Mouse (Mus musculus): ENCODE measurements around the gene Nr5a2.
A peak's percentile ranks its signal among the peaks of the same experiment; 100 is the strongest.

Gene Nr5a2

DNA sequence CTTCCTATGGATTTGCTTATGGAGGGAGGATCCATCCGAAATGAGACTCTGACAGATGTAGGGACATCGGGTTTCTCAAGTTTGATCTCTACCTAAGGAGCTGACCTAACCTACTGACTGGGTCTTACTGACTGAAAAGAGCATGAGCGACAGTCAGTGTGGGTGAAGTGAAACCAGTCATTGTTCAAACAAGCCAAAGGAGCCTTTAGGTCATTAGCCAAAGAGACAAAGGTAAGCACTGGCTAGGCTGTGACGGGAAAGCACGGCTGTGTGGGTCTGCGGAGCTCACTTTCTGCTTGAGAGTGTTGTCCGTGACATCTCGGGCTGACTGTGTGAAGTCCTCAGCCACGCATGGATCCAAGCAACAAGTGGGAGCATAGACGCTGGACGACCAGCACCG lies 50.1 kb downstream of the Nr5a2 start:
- DNase-seq (ENCODE audit: low spot score) = no peak

DNA sequence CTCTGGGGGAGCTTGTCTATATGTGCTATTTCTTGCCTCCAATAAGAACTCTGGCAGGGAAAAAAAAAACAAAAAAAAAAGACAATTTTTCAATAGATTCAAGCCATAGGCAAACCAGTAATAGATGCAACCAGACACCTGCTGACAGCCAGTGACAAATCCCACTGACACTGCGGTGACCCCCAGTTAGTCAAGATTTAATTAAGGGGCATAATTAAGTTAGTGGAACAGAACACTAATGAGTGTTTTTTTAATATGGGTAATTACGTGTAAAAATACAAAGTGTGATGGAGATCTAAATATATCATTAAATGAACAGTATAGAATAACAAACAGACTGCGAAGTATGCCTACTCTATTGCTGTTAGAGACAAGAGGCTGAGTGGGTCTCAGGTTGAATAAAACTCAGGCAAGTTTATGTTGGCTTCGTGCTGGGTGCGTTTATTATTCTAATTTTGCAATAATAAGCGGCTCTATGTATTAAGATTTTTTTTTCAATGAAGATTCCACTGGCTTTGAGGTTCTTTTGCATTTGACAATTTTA lies 50.7 kb downstream of the Nr5a2 start:
- DNase-seq (ENCODE audit: low spot score) = no peak

DNA sequence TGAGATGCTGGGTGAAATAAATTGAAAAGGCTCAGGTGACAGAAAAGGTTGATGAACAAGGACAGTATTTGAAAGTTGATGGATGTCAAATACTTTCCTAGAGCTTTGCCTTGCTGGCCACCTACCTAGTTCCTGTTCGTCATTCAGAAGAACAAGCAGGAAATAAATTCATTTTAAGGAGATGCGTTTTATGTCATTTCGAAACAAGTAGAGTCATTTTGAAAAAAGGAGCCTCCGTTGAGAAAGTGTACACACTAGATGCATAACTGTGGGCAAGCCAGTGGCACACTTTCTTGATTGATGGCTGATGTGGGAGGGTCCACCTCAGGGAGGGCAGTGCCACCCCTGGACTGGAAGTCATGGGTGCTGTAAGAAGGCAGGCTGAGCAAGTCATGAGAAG lies 62.1 kb downstream of the Nr5a2 start:
- DNase-seq (ENCODE audit: low spot score) = no peak

DNA sequence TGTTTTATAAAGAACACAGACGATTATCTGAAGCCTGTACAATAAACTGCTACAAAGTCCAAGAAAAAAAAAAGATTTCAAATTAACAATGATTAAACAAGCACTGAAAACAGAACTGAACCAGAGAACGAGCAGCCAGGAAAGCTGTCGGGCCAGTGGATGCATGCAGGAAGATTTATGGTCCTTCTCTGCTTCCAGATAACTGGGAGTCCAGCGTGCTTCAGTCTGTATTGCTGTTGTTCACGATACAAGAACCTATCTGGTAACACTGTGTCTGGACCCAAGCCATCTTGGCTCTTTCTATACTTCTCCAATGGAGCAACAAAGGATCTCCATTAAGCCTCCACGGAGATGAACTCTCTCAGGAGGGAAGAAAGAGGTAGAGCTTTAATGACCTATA lies 63.9 kb downstream of the Nr5a2 start:
- DNase-seq (ENCODE audit: low spot score) = no peak

DNA sequence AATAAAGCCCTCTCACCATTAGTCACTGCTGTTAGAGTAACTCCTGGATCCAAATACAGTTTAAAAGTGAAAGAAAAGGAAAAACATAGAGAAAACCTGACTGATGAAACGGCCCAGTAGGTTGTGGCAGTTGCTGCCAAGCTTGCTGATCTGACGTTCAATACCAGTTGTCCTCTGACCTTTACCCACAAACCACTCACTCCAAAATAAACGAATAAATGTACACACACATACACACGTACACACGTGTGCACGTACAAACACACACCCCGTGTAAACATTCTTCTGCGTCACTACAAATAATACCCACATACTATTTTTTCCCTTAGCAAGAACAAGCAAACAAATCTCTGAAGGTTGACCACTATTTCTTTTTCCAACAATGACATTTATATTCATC lies 64.4 kb downstream of the Nr5a2 start:
- no peak for DNase-seq (ENCODE audit: low spot score)

DNA sequence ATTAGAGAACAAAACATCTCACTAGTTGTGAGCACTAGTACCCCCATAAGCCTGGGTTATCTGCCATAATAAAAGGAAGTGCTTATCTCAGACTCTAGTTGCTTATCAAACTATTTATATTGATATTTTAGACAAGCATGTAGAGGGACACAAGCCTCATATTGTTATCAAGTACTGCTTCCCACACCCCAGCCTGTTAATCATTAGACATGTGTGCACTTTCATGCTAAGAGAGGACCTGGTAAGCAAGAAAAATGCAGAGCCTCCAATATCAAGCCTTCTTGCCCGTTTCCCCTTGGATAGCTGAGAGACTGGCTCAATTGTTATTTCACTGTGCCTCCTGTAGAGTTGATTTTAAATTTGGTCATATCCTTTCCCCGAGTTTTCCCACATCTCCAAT lies 65.5 kb downstream of the Nr5a2 start:
- no peak for DNase-seq (ENCODE audit: low spot score)

DNA sequence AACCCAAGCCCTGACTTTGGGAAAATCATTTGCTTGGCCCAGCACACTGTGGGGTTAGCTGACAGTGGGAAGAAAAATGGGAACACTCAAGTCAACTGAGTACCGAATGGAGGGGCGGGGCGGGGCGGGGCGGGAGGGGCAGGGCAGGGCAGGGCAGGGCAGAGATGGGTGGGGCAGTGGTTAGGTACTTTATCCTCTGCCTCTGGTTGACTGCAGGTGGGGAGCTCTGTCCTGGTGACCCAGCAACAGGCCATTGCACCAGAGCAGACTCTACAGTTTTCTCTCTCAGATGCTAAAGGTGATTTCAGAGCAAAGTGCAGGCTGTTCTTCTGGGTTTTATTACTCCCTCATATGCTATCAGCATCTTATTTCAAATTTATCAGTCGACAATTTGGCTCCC lies 67.1 kb downstream of the Nr5a2 start:
- no peak for DNase-seq (ENCODE audit: low spot score)

DNA sequence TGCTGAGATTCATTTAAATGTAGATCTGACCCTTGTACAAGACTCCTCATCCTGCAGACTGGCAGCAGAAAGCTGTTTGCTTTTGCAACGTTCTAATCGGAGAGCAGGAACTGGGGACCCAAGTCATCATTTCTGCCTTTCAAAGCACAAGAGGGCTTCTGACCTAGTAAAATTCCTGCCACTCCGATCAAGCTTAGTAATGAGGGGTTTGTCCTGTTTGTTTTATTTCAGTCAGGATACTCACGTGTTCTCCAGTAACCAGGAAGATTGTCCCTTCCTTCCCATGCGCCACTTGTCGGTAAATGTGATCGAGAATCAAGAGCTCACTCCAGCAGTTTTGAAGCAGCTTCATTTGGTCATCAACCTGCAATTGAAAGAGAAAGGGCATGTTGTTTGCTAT lies 69.8 kb downstream of the Nr5a2 start:
- no peak for DNase-seq (ENCODE audit: low spot score)

DNA sequence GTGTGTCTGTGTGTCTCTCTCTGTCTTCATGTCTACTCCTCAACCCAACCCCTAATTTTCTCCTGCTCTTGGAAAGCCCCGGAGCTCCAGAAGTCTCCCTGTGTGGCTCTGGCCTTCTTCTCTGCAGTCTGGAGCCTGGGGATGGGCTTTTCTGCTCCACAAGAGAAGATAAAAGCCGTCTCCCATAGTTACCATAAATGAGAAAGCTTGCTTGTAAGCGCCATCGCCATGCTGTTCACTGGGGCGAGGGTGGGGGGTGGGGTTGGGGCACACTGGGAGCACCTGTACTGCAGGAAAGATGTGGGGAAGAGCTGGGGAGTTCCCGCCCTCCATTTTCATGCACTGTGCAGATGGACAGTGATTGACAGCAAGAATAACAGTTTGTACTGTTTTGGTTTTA lies 71.5 kb downstream of the Nr5a2 start:
- DNase-seq (ENCODE audit: low spot score) = no peak

DNA sequence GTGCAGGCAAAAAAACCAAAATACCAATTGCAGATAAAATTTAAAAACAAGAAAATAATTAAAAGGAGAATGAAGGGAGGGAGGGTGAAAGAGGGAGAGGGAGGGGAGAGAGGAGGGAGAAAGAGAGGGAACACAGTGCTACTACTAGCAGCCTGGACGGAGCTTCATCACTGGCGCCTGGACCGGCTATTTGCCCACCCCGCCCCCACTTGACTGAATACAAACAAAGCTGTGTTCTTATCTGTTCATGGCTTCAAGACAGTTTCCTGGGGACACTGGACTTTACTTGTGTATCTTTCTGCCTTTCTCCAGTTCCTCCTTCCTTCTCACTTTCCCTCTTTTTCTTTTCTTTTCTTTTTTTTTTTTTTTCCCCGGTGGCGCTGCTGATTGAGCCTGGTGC lies 73.6 kb downstream of the Nr5a2 start:
- DNase-seq (ENCODE audit: low spot score) = no peak

DNA sequence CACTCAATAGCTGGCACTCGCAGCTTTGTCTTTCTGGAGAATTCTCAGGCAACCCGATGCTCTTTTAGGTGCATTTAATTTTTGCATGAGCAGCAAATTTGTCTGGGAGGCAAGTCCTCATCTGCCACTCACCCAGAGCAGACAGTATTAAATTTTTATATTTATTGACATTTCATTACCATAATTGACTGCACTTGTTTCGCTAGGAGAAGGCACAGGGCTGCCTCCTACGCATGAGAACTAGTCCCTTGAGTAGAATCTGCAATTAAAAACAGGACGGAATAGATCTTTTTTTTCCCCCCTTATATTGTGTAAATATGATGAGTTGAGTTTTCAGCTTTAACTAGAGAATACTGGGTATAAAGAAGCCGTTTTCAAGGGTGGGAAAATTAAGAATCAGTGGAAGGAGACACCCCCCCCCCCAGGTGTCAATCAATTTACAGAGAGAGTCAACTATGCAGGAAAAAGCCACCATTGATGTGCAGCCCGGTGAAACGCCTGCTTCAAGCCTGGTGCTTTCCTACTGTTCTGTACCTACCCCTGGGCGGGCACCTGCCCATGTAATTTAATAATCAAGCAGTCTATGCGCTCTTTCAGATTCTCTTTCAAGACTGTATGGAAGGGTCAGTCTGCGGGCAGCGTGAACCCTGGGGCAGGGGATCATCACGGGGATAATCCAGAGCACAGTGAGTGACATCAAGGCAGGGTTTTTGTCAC lies 76.6 kb downstream of the Nr5a2 start:
- DNase-seq (ENCODE audit: low spot score) = no peak

DNA sequence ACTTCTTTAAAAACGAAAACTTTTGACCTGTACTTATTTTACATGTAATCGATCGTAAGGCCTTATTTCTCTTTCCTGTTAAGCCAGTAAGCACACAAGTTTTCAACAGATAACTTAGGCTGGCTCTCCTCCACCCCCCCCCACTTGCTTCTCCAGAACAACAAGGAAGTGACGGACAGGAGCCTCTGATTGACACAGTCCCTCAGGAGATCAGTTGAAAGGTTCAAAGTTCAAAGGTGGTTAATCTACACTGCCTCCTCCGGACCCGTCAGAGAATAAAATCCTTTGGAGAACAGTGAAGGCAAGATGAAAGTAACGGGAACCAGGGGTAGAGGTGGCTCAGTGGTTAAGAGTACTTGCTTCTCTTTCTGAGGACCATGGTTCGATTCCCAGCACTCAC lies 80.0 kb downstream of the Nr5a2 start:
- DNase-seq (ENCODE audit: low spot score) = no peak

DNA sequence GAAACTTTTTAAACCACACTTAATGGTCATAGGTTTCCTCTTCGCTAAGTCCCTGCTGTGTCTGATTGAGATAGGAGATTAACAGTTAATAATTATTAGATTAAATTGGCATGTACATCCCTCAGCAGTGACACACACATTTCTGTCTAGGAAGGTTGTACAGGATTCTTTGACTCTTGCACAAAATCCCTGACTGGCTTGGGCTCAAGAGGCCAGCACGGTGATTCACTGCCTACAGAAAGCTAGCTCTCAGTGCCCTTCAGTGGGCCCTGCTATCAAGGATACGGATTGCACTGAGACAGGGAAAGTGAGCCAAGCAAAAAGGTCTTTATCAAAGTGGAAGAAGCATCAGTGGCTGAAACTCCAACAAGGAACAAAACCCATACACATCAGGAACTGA lies 85.2 kb downstream of the Nr5a2 start:
- no peak for DNase-seq (ENCODE audit: low spot score)

DNA sequence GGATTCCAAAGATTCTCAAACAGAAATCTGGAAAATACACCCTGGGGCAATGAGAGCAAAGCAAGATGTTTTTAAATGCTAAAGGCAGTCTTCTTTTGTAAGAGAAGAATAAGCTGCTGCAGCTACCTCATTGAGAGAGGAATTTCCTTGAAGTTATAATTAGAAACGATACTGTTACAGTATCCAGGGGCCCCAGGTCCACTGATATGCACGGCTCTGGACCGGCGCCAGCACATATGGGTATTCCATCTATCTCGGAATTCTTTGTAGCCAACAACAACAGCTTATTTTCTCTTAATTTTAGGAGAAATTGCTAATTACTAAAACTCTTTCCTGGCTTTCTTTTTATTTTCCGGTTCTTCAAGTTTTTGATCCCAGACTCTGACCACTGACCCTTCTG lies 91.3 kb downstream of the Nr5a2 start:
- DNase-seq (ENCODE audit: low spot score) = no peak

DNA sequence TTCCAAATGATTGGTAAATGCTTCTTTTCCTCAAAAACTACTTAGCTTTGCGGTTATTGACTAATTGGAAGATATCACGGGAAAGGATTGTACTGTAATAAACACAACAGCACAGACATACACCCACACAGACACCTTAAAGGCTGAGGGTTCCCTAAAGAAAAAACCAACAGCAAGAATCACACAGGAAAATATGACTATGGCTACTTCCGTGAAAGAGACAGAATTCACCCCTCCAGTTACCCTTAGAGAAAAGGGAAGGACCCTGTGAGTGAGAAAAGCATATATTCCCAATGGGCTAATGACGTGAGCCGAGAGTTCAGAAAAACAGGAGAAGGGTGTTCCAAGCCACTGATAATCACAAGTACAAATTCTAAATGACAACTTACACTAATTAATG lies 92.0 kb downstream of the Nr5a2 start:
- no peak for DNase-seq (ENCODE audit: low spot score)

DNA sequence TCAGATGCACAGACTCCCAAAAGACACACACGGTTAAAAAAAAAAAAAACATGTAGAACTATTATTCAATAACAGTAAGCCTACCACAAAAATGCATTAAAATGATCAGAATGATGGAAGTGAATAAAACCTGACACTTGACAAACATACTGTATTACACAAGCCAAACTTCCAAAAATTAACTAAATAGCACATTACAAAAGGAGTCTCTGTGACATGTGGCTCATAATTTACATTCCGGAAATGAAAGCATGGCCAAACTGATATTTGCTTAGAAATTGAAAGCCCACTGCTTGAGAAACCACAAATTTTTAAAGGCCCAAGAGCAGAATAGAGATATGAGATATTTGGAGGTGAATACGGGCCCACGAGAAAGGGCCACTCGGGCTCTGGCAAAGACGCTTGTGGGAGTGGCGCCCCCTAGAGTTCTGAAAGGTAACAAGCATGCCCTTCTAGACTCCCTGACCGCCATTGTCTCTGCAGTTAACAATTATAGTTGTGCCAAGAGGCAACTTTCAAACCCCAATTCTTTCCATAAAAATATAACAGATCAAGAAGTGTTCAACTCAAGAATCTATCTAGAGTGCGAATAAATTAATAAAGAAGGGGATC lies 93.7 kb downstream of the Nr5a2 start:
- no peak for DNase-seq (ENCODE audit: low spot score)

DNA sequence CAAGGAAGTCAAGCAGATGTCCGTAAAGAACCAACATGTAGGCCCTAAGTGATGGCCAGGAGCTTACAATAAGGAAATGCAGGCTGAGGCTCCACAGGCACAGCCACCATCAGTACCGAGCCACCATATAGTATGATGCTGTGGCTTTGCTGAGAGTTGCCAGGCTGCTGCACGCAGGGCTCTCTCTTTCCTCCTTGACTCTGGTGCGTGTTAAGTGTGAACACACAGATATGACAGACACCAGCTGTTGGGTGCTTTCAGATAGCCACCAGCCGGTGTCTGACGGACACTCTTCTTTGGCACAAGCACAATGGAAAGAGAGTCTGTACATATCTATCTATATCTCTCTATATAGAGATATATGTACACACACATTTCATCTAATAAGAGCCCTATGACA lies 97.0 kb downstream of the Nr5a2 start:
- DNase-seq (ENCODE audit: low spot score) = no peak

DNA sequence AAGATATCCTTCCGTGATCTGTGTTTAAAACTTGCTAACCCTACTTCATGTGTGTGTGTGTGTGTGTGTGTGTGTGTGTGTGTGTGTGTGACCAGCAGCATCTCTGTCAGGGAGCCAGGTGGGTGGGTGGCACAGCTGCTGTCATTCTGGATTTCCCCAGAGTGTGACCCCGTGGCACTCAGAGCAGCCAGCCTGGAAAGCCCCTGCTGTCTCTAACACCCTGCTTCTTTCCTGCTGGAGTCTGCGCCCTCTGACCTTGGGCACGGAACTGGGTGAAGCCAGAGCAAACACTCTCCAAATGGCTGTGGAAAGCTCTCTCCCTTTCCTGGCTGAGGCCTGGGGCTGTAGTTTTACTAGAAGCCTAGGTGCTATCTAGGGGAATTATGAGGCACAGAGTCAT lies 100.8 kb downstream of the Nr5a2 start:
- peak; percentile 15 for DNase-seq (ENCODE audit: low spot score)

DNA sequence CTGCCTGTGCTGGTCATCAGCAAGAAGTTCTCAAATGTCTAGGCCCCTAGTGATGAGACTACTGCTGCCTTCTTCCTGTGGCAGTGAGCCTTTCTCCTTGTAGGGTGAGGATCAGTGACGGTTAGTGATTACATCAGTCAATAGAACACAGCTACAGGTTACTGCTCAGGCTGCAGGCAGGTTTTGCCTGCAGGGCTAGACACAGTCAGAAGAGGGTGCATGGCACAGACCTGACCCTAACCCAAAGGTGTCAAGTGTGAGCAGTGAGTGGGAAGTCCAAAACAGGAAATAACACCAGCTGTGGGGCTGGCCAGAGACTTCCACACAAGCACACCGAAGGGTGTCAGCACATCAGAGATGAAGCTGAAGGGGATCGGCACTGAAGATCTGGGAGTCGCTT lies 101.5 kb downstream of the Nr5a2 start:
- DNase-seq (ENCODE audit: low spot score) = no peak

DNA sequence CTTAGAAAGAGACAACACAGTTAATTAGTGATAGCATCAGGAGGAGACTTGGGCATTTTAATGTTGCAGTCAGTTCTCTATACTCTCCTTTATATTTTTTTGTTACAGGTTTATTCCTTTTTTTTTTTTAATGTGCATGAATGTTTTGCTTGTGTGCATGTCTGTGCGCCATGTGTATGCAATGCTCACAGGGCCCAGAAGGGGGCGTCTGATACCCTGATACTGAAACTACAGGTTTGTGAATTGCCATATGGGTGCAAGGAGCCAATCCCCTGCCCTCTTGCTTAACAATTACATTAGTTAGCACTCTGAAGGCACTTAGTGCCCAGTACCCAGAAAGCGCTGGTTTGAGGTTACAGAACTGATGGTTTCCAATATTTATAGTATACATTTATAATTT lies 104.1 kb downstream of the Nr5a2 start:
- no peak for DNase-seq (ENCODE audit: low spot score)

DNA sequence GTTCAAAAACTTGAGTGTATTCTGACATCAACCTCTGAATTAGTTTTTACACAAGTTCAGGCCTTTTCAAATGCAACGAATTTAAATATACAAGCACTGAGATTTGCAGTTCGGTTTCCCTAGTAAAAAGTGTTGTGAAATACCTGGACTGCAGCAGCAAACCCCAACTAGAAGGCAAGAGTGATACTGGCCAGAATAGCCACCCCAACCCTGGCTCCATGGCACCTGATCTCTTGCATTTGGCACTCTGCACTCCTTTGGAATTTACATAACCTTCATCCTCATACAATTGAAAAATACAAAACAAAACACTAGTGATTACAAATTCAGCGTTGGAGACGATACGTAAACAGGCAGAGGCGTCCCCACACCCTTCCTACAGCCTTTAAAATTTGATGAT lies 111.5 kb downstream of the Nr5a2 start:
- DNase-seq (ENCODE audit: low spot score) = no peak

DNA sequence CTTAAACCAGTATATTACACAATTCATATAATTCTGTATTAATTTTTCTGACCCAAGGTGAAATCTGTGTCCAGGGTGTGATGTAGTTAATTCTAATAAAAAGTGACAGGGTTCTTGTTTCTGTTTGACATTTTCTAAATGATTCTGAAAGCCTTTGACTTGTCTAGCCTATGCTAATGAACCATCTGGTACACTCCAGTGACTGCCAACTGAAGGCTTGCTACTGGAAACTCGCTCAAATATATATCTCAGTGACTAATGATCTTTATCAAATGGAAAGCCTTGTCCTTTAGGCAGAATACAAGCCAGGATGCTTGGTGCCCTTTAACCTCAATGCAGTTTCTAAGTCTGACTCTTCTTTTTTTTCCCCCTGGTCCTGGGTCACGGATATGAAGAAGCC lies 114.2 kb downstream of the Nr5a2 start:
- no peak for DNase-seq (ENCODE audit: low spot score)

DNA sequence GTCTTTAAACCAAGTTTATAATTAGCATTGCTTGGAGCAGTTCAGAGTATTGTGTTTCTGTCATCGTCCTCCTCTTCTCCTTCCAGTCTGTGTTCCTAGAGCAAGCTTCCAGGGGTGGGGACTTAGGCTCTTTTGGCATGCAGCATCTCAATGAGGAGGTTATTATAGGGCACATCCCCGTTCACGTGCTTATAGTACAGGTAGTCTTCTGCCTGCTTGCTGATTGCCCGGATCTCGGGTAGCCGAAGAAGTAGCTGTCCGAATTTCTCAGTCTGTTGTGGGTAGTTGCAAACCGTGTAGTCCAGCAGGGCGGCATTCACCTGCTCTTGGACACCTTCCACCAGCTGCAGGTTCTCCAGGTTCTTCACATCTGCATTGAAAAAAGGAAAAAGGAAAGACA lies 114.9 kb downstream of the Nr5a2 start:
- no peak for DNase-seq (ENCODE audit: low spot score)

DNA sequence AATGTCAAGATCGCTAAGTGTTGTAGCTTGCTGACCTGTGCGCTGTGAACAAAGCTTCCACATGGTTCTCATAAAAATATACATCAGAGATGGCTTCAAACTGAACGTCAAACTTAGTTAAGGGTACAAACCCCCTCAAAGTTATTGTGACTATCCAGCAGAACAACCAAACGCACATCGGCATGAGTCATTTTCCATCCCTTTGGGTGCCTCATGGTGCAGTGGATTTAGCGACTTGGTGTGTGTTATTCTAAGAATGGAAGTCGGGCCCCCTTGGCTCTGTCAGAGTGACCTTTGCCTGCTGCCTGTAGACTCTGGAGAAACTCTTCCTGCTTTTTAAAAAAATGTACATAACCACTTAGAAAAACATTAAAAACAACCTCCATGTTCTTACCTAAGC lies 119.7 kb downstream of the Nr5a2 start:
- no peak for DNase-seq (ENCODE audit: low spot score)

All from ovary, postnatal 36 days (tissue).